Mouse (Mus musculus) intestine, postnatal 0 days (tissue): ENCODE data around the gene Mctp2. TPM values are rescaled to one million over a fixed set of nuclear protein-coding genes. Genes with fewer than 3 reads are reported as not detected.

ENCODE experiments used
- ATAC-seq: fragments of 200-750 bp; cut with Nextera tagmentation; 2 replicates; pipeline ENCODE4 v1.8.0; 2017; ENCODE audit warnings: mild to moderate bottlenecking, moderate TSS enrichment, moderate library complexity
- H3K27ac ChIP-seq: fragments of 300-500 bp; sonication (generic); 2 replicates; pipeline ENCODE4 v1.5.1; 2014; ENCODE audit warnings: mild to moderate bottlenecking, low read depth, low read length, moderate library complexity
- H3K27me3 ChIP-seq: fragments of 300-500 bp; sonication (generic); replicated peaks from 2 replicates; pipeline ENCODE4 v1.6.1; 2014; ENCODE audit warnings: low read length, mixed read lengths; ENCODE audit not compliant: control insufficient read depth, insufficient read depth
- H3K36me3 ChIP-seq: fragments of 300-500 bp; sonication (generic); 2 replicates; pipeline ENCODE4 v1.6.1; 2014; ENCODE audit warnings: mild to moderate bottlenecking, moderate library complexity; ENCODE audit not compliant: control insufficient read depth, insufficient read depth
- H3K4me1 ChIP-seq: fragments of 300-500 bp; sonication (generic); replicated peaks from 2 replicates; pipeline ENCODE4 v1.6.1; 2014; ENCODE audit warnings: antibody characterized with exemption, low read length, mixed read lengths; ENCODE audit not compliant: control insufficient read depth, insufficient read depth
- H3K4me2 ChIP-seq: fragments of 300-500 bp; sonication (generic); replicated peaks from 2 replicates; pipeline ENCODE4 v1.6.1; 2014; ENCODE audit warnings: low read depth, mild to moderate bottlenecking, moderate library complexity
- H3K4me3 ChIP-seq: fragments of 300-500 bp; sonication (generic); 2 replicates; pipeline ENCODE4 v1.5.1; 2014; ENCODE audit warnings: low read depth, low read length
- H3K9ac ChIP-seq: fragments of 300-500 bp; sonication (generic); 2 replicates; pipeline ENCODE4 v1.6.1; 2014; ENCODE audit warnings: mild to moderate bottlenecking, low read depth, low read length
- H3K9me3 ChIP-seq: fragments of 300-500 bp; sonication (generic); 2 replicates; pipeline ENCODE4 v1.6.1; 2016; ENCODE audit warnings: mixed run types; ENCODE audit not compliant: control insufficient read depth
- CTCF ChIP-seq: sonication (generic); IDR thresholded peaks from 2 replicates; pipeline ENCODE4 v1.5.1; 2016; ENCODE audit warnings: low read depth, mild to moderate bottlenecking, control low read depth, antibody characterized with exemption, moderate library complexity
- WGBS: fragments of 180-500 bp; shearing (Covaris S2); extraction: QIAGEN DNeasy Blood & Tissue Kit; methylation state at CpG from one replicate; pipeline ENCODE4 v1.1.7; 2014; 5-methylcytosine and 5-hydroxymethylcytosine counted together
- polyA plus RNA-seq: library from polyadenylated mRNA; unstranded; fragments of >200 nt; fragmentation: Nextera tagmentation; extraction: Ambion mirVana; gene quantifications from 2 replicates; pipeline ENCODE4 v1.2.1, GENCODE M21; 2015

Mctp2 gene
- polyA plus RNA-seq, 1 experiment from 2014 or later: 0.89 TPM

DNA sequence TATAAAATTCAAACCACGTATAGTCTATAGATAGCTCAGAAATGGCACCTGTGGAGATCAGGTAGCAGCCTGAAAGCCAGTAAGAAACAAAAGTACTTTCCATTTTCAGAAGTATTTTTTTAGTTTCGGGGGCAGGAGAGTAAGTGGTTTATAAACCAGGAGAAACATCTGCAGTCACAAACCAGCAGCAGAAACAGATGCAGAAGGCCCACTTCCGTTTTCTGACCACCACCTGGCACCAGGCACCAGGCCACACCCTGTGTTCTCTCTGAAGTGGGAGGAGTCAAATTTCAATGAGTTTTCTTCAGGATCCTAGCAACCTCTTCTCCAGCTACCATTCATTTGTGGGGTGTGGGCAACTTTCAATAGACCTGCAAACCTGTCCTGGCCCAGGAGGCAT lies 25.7 kb downstream of the Mctp2 start:
- 53% methylated on average over 3 of the region's 3 CpGs for WGBS
- Histone ChIP-seq H3K27me3 (no peaks in the 10 kb centered on the region), H3K36me3 (no peaks in the 10 kb centered on the region), H3K9ac (no peak overlapping the region), H3K4me3 (no peak overlapping the region), H3K9me3 (no peaks in the 10 kb centered on the region), H3K27ac (no peak overlapping the region), H3K4me2 (no peak overlapping the region), H3K4me1 (no peaks in the 10 kb centered on the region; the same call in 1 of the 2 replicates)
- no peak for ATAC-seq
- TF ChIP-seq CTCF: no peak

DNA sequence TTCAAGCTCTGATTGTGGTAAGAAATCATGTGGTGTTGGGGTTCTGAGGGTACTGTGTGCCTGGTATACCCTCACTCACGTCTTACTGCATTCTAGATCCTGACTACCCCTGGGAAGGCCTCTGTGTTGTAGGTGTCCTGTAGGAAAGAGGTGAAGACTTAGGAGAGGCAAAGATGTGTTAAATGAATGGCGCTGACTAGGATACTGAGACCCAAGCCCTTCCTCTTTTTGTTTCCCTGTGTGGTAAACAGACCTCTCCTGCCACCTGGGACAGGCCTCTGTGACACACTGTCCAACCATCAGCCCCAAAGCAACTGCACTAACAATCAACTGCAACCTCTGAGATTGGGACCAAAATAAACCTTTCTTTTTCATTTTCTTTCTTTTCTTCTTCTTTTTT lies 28.0 kb downstream of the Mctp2 start:
- no peak overlapping the region for H3K4me2 ChIP-seq
- H3K36me3 ChIP-seq: no peaks in the 10 kb centered on the region
- no peak for ATAC-seq
- H3K9ac ChIP-seq: no peak overlapping the region
- no peak overlapping the region for H3K27ac ChIP-seq
- WGBS: 88% methylated on average over 2 of the region's 2 CpGs
- no peak overlapping the region for H3K4me3 ChIP-seq
- H3K9me3 ChIP-seq: no peaks in the 10 kb centered on the region
- no peak for TF ChIP-seq CTCF
- no peaks in the 10 kb centered on the region for H3K27me3 ChIP-seq
- no peaks in the 10 kb centered on the region; the same call in 1 of the 2 replicates for H3K4me1 ChIP-seq

DNA sequence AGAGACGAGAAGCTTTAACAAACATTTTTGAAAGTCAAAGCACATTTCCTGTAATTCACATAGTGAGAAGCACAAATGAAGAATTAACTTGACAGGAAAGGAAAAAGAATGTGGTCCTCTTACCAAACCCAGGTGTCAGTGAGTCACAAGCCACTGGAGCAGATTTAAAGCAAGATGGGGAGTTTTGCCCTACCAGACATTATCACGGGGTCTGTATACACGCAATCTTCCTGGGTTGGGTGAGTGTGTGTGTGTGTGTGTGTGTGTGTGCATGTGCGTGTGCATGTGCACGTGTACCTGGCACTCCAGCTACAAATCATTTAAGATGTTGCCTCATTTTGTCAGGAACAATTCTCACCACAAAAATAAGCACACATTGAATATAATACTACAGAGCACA lies 30.9 kb downstream of the Mctp2 start:
- no peak overlapping the region for H3K4me2 ChIP-seq
- no peak for ATAC-seq
- H3K36me3 ChIP-seq: no peaks in the 10 kb centered on the region
- H3K9ac ChIP-seq: no peak overlapping the region
- no peaks in the 10 kb centered on the region for H3K9me3 ChIP-seq
- no peaks in the 10 kb centered on the region for H3K27me3 ChIP-seq
- H3K27ac ChIP-seq: no peak overlapping the region
- no peaks in the 10 kb centered on the region for H3K4me1 ChIP-seq
- no peak overlapping the region for H3K4me3 ChIP-seq
- no peak for TF ChIP-seq CTCF
- 80% methylated on average over 5 of the region's 5 CpGs for WGBS

DNA sequence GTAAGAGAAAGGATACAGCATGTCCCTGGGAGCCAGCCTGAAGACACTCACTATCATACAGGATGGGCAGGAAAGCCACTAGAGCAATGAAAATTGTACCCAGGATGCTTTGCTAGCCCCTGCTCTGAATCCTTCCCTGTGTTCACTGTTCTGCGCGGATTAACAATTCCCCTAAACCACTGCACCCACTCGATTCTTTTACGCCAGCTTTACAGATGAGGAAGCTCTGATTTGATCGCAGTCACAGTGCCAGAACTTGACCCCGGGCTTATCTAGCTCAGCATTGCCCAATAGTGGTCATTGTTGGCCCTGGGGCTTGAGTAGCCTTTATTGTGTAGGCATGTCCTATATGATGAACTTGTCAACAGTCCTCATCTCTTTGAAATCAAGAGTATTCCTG lies 34.9 kb downstream of the Mctp2 start:
- no peak overlapping the region for H3K27ac ChIP-seq
- no peaks in the 10 kb centered on the region for H3K9me3 ChIP-seq
- no peaks in the 10 kb centered on the region for H3K27me3 ChIP-seq
- H3K36me3 ChIP-seq: no peaks in the 10 kb centered on the region
- TF ChIP-seq CTCF: no peak
- no peaks in the 10 kb centered on the region for H3K4me1 ChIP-seq
- WGBS: 80% methylated on average over 6 of the region's 6 CpGs
- H3K4me3 ChIP-seq: no peak overlapping the region
- no peak overlapping the region for H3K9ac ChIP-seq
- H3K4me2 ChIP-seq: no peak overlapping the region
- ATAC-seq: no peak

DNA sequence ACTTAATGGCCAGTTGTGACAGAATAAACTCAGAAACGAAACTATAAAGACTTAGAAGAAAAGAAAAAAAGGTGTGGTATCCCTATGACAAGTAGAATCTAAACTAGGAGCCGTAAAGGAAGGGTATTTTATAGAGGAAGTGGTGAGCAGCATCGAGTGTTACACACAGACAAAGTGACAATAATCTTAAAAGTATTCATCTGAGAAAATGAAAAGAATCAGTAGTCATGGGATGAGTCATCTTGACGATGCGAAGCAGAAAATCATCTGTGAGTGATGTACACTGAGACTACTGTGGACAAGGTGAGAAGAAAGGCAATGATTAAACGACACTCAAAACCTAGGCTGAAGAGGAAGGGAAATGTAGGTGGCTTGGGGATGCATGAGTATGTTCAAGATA lies 36.4 kb downstream of the Mctp2 start:
- 75% methylated on average over 6 of the region's 6 CpGs for WGBS
- no peak for TF ChIP-seq CTCF
- Histone ChIP-seq H3K4me2 (no peak overlapping the region), H3K9me3 (no peaks in the 10 kb centered on the region), H3K4me1 (no peaks in the 10 kb centered on the region), H3K4me3 (no peak overlapping the region), H3K27me3 (no peaks in the 10 kb centered on the region), H3K27ac (no peak overlapping the region), H3K9ac (no peak overlapping the region), H3K36me3 (no peaks in the 10 kb centered on the region)
- no peak for ATAC-seq

DNA sequence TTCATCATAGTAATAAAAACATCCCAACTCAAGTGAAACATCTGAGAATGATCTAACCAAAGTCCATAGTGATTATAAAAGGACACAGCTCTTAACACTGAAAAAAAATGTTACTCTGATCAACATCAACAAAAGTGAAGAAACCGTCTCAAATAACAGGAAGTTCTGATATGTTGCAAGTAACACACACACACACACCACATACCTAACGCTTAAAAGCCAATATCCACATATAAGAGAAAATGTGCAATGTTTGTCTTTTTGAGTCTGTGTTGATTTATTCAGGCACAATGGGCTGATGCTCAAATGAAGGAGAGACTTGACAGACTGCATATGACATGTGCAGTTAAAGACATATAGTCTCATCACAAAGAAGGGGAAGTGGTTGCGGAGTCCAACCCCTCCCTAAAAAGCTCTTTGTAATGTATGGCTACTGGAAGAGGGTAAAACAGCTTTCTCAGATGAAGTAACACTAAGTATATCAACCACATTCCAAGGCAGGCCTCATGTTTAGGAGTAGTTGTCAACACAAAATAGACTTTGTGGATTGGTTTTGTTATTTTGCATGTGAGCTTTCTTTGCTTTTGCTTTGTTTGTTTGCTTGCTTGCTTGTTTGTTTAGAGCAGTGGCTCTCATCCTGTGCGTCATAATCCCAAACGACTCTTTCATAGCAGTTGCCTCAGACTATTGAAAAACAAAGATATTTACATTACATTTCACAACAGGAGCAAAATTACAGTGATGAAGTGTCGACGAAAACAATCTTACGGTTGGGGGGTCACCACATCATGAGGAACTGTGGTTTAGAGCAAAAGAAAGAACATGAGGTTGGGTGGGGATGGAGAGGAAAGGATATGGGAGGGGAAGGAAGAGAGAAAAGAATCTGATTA lies 45.4 kb downstream of the Mctp2 start:
- 78% methylated on average over 8 of the region's 8 CpGs for WGBS
- H3K4me2 ChIP-seq: no peak overlapping the region
- no peak overlapping the region for H3K9ac ChIP-seq
- no peak overlapping the region for H3K27ac ChIP-seq
- no peaks in the 10 kb centered on the region for H3K9me3 ChIP-seq
- H3K4me3 ChIP-seq: no peak overlapping the region
- no peaks in the 10 kb centered on the region for H3K27me3 ChIP-seq
- H3K36me3 ChIP-seq: no peaks in the 10 kb centered on the region
- no peak for TF ChIP-seq CTCF
- no peaks in the 10 kb centered on the region for H3K4me1 ChIP-seq
- ATAC-seq: no peak
